Mouse (Mus musculus) gastrocnemius, postnatal 25 days (tissue): ENCODE measurements around the gene Trmt1. TPM values are rescaled to one million over a fixed set of nuclear protein-coding genes. Genes with fewer than 3 reads are reported as not detected.
A peak's percentile ranks its signal among the peaks of the same experiment; 100 is the strongest.
"Not testable (repeated sequence)": the region's sequence is repeated elsewhere in the genome, so short reads cannot be mapped to it uniquely, and the experiment has no call there.

Experiments
- DNase-seq: peaks from one replicate; pipeline ENCODE4 v3.0.0; 2022
- total RNA-seq, 2 experiments: library from RNA; stranded (reverse); gene quantifications; 1 replicate in 1 of 2; 2 replicates in 1 of 2; pipeline ENCODE4 v1.2.3; 2021

Gene Trmt1
- total RNA-seq, 2 experiments from 2014 or later = 36.7 to 40.2 TPM

DNA sequence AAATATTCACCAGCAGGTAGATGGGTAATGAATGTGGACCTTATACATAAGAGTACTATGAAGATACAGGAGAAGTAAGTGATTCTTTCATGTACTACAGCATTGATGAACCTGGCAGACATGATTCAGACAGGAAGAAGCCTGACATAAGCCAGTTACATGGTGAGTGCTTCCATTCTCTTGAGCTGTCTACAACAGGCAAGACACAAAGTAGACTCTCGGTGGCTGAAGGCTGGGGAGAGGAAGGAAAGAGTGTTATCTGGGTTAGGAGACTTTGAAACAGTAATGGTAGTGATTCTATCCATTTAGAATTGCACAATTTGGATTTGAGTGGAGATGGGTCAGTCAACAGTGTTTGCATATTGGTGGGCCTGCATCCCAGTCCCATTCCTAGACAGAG is 27.2 kb upstream of the Trmt1 start:
- no peak for DNase-seq

DNA sequence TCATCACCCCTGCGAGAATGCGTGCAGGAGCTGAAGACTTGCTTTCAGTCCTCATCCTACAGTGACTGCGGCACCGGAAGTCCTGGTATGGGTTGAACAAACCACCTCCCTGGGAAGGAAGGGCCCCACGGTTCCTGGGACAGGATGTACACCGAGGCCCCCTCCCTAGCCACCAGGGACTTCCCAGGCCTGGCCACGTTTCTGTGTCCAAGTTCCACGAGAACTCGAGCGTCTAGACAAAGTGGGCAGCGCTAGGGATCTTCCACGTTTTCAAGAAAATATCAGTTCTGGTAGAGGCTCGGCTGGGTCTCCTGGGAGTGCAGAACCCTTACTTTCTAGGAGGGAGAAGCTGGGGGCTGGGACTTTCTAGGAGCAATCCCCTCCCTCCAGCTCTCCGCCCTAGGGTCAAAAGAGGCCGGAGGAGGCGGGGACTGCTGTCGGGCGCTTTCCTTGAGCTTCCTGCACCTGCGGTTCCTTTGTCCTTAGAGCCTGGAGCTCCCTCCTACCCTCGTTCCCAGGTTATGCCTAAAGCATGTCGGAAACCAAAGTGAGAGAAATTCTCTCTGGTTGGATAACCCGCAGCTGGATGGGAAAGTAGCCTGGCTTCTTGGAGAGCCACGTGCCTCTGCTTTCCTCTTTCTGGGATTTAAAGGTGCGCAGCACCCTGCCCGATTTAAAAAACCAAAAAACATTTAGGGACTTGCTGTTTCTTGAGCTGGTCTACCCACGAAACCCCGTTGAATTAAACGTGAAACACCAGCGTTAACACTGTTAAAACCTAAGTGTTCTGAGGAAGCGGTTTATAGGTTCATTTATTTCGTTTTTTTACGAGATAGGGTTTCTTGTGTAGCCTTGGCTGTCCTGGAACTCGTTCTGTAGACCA is 25.9 kb upstream of the Trmt1 start:
- DNase-seq = peak; percentile 75

DNA sequence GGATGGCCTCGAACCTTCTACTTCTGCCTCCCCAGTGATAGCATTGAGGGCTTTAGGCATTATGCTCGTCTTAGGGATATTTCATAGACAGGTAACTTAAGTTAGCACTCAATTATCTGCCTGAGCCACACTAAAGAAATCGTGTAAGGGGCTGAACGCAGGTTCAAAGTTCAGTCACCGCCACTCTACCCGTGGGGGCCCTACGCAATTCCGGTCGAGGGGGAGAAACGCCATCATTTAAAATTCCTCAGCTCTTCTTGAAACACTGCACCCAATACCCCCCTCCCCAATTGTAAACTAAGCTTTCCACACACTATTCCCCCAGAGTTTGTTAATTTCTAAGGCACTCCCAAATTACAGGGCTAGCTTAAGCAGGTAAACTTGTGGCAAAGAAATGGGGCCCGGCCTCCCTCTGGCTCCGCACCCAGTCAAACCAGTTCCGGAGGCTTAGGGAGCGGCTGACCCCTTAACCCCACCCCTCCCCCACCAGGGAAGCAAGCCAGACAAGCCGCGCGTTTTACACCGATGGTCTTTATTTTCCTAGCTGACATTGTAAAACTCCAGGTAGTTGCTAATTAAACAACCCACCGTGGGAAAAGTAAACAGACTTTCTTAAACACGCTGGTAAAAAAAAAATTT is 25.2 kb upstream of the Trmt1 start:
- peak; percentile 65 for DNase-seq

DNA sequence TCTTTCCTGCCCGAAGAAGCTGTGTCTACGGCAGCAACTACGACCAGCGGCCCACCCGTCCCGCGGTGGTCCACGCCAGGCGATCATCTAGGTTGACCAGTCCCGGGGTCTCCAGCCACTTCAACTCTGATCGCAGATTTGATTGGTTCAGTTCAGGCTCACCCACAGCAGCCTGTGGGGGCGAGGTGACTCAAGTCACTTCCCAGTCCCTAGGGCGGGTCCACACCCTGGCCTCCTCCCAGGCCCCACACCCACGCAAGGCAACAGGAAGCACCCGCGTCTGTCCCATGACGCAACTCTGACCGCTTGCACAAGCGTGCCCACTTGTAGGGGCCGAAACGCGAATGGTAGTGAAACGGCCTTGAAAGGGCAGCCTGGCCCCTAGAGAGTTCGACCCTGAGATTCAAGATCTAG is 24.6 kb upstream of the Trmt1 start:
- DNase-seq = peak; percentile 92

DNA sequence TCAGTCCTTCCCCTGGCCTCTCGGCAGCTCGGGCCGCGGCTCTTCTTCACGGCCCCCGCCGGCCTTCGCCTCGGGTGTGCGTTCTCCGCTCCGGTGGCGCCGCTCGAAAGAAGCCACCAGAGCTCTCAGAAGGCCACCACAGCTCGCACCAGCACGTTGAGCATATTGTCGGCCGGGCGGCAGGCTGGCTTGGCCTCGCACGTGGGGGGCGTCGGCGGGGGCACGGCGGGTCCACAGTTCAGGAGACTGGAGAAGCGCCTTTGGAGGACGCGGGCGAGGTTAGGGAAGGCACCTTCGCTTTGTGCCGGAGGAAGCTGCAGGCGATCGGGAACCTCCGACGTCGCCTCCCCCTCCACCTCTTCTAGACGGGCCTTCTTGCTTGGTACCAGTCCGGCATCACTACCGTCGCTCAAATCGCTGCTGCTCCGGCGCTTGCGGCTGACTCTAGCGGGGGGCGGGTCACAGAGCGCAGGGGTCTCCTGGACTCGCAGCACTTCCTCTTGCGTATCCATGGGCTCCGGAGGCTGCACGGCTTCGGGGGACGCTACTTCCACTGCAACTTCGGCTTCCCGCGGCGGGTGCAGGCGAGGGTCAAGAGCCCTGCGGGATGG is 24.0 kb upstream of the Trmt1 start:
- DNase-seq = peak; percentile 59

DNA sequence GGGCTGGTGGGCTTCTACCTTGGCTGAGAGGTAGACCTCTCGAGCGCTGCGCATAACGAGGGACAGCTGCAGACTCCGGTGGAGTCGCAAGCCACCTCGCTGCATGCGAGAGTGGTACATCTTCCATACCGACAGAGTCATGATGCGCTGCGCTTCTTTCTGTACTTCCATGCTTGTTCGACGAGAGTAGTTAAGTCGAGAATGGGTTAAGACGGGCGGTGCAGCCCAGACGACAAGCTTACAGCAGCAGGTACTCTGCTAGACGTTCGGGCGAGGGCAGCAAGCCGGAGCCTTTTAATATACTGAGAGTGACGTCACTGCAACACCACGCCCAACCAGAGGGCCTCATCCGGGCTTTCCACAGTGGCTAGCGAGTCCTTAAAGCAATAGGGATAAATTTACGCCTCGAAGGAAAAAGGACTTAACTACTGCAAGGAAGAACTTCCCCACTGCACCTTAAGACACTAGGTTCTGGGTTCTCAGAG is 23.5 kb upstream of the Trmt1 start, which contains the start of gene Ier2:
Ier2 (minus strand) TSS at position 272 of the 485 bp plus-strand sequence.
- DNase-seq = peak; percentile 95

DNA sequence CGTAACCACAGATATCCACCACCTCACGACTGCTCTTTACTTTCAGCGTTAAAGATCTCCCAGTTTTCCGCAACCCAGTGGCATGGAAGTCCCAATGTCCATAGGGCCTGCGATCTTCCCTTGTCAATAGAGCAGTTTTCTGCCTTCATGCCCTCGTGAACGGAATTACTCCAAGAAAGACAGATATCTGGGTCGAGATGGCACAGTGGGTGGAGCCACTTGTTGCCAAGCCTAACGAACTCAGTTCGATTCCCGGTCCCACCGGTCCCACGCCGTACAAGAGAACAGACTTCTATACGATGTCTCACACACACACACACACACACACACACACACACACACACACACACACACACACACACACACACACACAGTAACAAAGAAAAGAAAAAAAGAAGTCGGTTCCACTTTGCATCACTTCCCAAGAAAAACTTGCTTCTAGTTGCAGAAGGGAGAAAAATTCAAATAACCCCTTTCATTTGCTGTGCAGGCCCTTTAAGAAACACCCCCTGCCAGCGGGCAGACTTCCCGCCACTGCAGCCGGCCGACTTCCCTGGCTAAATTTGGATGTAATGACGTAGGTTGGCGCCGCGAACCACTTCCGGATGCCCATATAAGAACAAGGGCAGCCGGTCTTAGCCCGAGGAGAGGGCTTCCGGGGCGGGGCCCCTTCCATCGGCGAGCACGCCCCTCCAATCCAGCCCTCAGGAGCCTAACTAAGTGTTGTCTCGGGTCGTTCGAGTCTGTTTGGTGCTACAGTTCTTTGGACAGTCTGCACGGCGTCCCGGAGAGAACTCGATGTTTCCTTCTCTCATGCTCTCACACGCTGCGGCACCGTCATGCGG is 22.4 kb upstream of the Trmt1 start:
- peak; percentile 98 for DNase-seq

DNA sequence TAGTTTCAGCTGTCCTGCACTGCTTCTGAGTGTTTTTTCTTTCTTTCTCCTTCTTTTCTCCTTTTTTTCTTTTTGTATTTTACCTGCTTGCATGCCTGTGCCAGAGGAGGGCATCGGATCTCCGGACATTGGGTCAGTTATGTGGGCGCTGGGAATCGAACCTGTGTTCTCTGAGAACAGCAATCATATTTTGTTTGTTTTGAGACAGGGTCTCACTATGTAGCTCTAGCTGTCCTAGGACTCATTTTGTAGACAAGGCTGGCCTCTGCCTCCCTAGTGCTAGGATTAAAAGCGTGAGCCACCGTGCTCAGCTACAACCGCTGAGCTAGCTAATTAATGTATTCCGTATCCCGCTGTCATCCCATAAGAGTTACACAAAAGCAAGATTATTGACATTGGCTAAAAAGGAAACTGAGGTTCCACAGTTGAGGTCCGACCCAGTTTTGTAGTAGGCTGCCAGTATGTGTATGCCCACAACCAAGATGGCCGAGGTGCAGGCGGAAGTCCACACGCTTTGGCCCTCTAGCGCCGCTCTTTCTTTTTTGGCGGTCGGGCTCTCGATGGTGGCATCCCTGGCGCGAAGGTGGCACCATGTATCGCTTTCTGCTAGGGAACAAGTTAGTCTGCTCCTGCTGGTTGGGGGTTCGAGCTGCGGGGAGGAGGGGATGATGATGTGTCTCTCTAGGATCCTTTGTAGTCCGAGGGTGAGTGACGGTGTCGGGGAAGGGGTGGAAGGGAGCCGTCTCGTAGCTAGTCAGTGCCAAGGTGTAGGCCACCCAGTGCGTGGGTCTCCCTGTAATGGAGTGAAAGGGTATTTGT is 21.3 kb upstream of the Trmt1 start:
- peak; percentile 79 for DNase-seq

DNA sequence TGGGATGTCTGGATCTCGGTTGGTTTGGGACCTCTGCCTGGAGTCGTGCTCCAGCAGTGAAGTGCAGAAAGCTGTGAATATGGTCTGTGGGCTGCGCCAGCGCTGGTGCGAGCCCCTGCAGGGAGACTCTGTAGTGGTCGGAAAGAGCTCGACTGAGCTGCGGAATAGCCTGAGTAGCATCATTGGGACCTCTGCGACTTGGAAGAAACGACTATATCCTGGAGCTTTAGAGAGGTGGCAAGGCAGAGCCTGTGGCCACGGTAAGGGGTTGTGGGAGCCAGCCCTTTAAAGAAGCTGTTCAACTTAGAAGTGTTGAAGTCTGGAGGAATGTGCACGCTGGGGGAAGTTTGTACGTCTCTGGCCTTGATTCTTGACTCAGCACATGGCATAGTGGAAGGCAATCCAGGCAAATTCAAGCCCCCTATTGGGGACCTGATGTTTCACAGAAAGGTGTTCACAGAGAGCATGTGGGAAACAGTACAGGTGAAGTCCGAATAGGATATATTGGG is 20.7 kb upstream of the Trmt1 start:
- no peak for DNase-seq

DNA sequence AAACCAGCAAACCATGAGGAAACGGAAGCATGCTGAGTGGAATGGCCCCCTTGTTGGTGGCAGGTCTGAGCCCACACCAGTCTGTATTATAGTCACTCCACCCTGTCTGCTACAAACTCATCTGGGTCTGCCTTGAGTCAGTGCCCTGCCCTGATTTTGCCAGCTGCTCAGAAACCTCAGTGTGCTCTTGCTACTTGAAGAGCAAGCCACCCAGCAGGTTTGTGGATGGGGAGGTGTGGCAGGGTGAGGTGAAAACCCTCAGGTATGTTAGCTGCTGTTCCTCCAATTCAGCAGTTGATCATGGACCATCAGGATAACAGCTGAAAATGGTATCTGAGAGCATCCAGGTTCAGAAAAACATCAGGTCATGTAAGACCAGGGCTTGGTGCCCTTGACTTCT is 18.0 kb upstream of the Trmt1 start:
- DNase-seq = no peak

DNA sequence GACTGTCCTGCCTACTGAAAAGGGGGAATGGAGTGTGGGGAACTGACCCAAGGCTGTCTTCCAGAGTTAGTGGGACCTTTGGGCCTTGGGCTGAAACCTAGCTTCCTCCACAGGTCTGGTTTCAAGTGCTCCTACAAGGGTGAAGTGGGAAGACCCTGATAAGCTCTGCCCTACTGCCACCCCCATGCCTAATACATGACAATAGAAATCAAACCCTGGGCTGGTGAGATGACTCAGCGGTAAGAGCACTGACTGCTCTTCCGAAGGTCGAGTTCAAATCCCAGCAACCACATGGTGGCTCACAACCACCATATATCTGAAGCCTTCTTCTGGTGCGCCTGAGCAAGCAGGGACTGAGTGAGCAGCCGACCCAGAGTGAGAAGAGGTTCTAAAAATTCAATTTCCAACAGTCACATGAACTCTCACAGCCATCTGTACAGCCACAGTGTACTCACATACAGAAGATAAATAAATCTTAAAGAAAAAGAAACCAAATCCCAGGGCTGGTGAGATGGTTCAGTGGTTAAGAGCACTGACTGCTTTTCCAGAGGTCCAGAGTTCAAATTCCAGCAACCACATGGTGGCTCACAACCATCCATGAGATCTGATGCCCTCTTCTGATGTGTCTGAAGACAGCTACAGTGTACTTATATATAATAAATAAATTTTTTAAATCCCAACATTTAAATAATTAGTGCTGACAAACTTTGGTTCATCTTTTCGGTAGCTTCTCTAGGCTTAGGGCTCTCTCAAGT is 17.2 kb upstream of the Trmt1 start:
- no peak for DNase-seq

DNA sequence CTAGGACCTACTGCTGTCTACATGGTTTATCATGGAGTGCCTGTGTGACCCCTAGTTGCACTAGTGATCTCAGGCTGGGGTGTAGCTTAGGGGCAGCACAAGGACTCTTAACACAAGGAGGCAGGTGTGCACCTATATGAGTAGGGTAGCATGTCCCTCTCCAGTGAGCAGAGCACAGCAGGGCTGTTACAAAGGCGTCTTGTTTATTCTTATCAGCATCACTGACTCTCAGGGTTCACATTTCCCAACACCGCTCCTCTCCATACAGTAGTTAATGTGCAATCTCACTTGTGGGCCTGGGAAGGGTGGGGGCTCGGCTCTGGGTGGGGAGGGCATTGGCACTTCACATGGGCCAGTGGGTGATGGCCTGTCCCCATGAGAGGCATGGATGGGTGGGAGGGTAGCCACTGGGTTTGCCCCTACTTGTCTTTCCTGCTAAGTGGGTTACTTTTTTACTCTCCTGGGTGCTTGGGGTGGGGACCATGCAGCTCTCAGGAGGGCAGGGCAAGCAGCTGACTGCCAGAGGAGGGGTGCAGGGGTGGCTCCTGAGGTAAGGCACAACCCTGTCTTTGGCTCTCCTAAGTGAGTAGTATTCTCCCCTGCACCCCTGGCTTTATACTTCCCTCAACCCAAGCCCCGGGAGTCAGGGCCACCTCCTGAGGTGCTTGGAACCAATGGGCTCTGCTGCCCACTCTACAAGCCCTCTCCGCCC is 15.7 kb upstream of the Trmt1 start:
- DNase-seq = not testable (repeated sequence)

DNA sequence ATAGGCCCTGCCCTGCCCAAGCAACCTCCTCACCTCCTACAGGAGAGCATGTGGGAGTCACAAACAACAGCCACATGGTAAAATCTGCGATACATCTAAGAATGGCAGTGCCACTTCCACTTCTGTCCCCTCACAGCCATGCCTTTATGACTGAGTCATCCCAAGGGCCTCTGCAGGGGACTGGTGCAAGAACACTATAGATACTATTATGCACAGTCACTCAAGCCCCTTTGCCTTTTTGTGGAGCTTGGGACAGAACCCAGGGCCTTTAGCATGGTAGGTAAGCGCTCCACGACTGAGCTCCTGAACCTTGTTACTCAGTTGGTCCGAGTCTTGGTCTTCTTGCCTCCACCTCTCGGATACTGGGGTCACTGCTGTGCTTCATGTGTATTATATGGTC is 8.8 kb upstream of the Trmt1 start:
- no peak for DNase-seq

DNA sequence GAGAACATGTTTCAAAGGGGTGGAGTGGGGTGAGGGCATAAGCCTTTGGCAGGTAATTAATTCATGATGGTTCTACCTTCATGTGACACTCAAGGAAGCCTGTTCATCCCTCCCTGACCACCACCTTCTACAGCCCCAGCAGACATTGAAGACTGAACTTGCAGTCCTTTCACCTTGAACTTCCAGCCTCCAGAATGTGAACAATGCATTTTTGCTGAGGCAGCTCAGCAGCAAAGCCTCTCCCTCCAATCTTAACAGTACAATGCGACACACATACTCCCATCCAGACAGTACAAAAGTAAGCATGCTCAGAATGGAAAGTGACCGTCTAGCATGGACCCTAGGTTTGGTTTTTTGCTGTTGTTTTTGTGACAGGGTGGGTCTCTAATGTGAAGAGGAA is 4.6 kb upstream of the Trmt1 start:
- no peak for DNase-seq

DNA sequence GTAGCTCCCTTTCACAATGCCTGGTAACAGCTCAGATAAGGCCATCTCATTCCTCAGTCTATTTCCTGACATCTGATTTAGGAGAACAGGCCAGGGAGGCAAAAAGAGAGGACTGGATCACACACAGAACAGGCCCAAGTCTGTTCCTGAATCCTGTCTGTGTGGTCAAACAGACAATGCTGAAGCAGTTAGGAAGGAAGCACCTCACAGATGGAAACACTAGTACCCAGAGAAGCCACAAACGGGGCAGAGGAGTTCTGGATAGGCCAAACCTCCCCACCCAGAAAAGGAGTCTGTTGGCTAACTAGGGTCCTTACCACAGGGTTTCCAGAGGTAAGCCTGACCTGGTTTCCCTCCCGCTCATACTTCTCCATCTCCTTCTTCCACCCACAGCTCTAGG is 3.9 kb upstream of the Trmt1 start:
- DNase-seq = no peak

DNA sequence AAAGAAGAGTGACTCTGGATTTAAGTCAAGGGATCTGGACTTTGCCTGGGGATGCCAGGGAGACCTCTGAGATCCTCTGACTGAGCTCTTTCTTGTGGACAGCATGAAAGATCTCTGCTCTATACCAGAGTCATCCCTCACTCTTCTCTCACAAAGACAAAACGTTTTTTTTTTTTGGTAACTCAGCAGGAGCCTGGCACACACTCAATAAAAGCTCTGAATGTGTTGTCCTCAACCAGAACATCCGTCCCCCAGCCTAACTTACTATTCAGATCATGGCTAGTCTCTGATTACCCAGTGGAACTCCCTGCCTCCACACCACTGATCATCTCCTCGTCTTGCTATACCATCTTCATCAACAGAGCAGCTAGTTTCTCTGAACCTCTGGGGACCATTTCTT is 1.6 kb upstream of the Trmt1 start:
- no peak for DNase-seq

DNA sequence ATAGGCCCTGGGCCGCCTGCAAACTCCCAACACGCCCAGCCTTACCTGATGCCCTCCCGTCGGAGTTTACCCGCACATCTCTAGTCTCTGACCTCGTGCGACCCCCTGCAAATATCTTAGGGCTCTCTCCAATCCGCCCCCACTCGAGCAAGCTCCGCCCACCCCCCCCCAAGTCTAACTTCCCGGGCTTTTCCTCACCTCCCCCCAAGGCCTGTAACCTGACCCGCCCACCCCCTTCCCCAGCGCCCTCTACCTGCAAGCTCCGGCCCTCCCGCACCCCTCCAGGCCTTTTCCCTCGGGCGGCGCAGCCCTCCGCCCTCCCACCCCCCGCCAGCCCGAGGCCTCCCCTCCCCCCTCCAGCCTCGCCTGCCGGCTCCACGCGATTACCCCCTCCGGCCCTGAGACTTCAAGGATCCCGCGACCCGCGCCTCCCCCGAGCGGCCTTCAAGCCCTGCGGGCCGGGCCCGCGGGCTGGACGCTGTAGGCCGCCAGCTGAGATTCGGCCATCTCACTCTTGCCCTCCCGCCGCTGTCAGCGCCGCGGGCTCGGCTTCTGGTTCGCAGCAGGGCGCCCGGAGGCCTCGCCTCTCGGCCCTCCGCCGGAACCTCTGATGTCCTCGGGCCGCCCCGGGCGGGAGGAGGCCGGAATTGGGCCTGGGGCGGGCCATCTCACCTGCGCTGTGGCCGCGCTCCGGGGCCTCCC is 1.0 kb downstream of the Trmt1 start:
- DNase-seq = peak; percentile 11

DNA sequence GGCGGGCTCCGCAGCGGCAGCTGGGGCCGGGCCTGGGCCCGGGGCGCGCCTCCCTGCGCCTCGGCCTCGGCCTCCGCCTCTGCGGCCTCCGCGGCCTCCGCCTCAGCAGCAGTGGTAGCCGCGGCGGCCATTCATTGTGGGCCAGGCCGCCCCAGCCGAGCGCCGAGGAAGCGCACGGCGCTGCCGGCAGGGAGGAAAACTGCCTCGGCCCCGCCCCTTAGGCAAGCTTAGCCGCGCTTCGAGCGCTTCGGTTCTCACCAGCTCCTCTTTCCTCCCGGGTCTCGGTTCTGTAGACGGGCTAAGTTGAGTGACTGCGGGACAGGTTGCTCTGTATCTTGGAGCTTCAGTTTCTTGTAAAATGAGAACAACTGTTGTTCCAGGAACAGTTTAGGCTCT is 1.6 kb downstream of the Trmt1 start, which contains the start of gene Nacc1:
Nacc1 (minus strand) TSS at position 158 of the 396 bp plus-strand sequence.
- DNase-seq = peak; percentile 88
